Mouse (Mus musculus) CH12.LX (cell line): ENCODE measurements around the gene Zswim7. TPM values are rescaled to one million over a fixed set of nuclear protein-coding genes. Genes with fewer than 3 reads are reported as not detected.

Experiments used
- DNase-seq: peaks from one replicate; pipeline ENCODE4 v3.0.0-alpha.2; 2013; ENCODE audit errors: extremely low read depth
- H3K27ac ChIP-seq: 2 replicates; pipeline ENCODE4 v1.5.1; 2012; ENCODE audit warnings: low read depth, mild to moderate bottlenecking, control low read depth, moderate library complexity; ENCODE audit not compliant: insufficient read depth
- H3K27me3 ChIP-seq: replicated peaks from 2 replicates; pipeline ENCODE3; 2012; ENCODE audit warnings: inconsistent platforms
- H3K36me3 ChIP-seq, 2 experiments: replicated peaks in 1 of 2; 2 replicates each; pipeline versions ENCODE3 to v1.6.1; 2012; ENCODE audit warnings: inconsistent platforms in 1 of 2, low read length in 1 of 2, mild to moderate bottlenecking in 1 of 2, mixed read lengths in 1 of 2, moderate library complexity in 1 of 2; ENCODE audit not compliant: control insufficient read depth in 1 of 2, insufficient read depth in 1 of 2
- H3K4me1 ChIP-seq, 2 experiments: 2 replicates each; pipeline ENCODE4 v1.6.1; 2012; ENCODE audit warnings: inconsistent platforms in 1 of 2, moderate library complexity in 1 of 2; ENCODE audit not compliant: insufficient read depth in 2 of 2, control insufficient read depth in 1 of 2
- H3K4me2 ChIP-seq: 2 replicates; pipeline ENCODE4 v1.6.1; 2012; ENCODE audit warnings: low read depth, mild to moderate bottlenecking, control low read depth; ENCODE audit not compliant: poor library complexity, insufficient read depth, severe bottlenecking
- H3K4me3 ChIP-seq, 3 experiments: fragments of 150-350 bp in 1 of 3; sonication (generic) in 1 of 3; replicated peaks in 1 of 3; 2 replicates each; pipeline versions ENCODE3 to v1.5.1; 2011 to 2012; ENCODE audit warnings: low read depth in 2 of 3, low read length in 2 of 3, mild to moderate bottlenecking in 2 of 3, moderate library complexity in 2 of 3, control low read depth in 1 of 3, improper control_type of control experiment in 1 of 3, inconsistent platforms in 1 of 3, mixed read lengths in 1 of 3; ENCODE audit not compliant: poor library complexity in 1 of 3
- H3K79me2 ChIP-seq: replicated peaks from 2 replicates; pipeline ENCODE4 v1.6.1; 2012; ENCODE audit warnings: mild to moderate bottlenecking, moderate library complexity; ENCODE audit not compliant: control insufficient read depth, poor library complexity, insufficient read depth, severe bottlenecking; ENCODE audit errors: extremely low read depth
- H3K9ac ChIP-seq: 2 replicates; pipeline ENCODE4 v1.6.1; 2012; ENCODE audit warnings: low read depth, mild to moderate bottlenecking, control low read depth, moderate library complexity; ENCODE audit not compliant: insufficient read depth
- H3K9me3 ChIP-seq: replicated peaks from 2 replicates; pipeline ENCODE3; 2012; ENCODE audit warnings: low read length, inconsistent platforms, mixed read lengths
- BHLHE40 ChIP-seq: IDR thresholded peaks from 2 replicates; pipeline ENCODE4 v1.6.1; 2011; ENCODE audit warnings: mild to moderate bottlenecking, low read depth, low read length, improper control_type of control experiment
- CHD2 ChIP-seq: IDR thresholded peaks from 2 replicates; pipeline ENCODE4 v1.6.1; 2011; ENCODE audit warnings: low read length, improper control_type of control experiment
- E2F4 ChIP-seq: IDR thresholded peaks from 2 replicates; pipeline ENCODE4 v1.6.1; 2011; ENCODE audit warnings: low read depth, low read length, improper control_type of control experiment; ENCODE audit not compliant: insufficient replicate concordance
- EP300 ChIP-seq: IDR thresholded peaks from 2 replicates; pipeline ENCODE4 v1.6.1; 2011; ENCODE audit warnings: low read length, improper control_type of control experiment
- HCFC1 ChIP-seq: IDR thresholded peaks from 2 replicates; pipeline ENCODE4 v1.6.1; 2012; ENCODE audit warnings: low read depth, mild to moderate bottlenecking, inconsistent platforms, low read length, improper control_type of control experiment
- IRF4 ChIP-seq: IDR thresholded peaks from 2 replicates; pipeline ENCODE4 v1.6.1; 2014; ENCODE audit warnings: low read depth, mild to moderate bottlenecking, inconsistent platforms, low read length, improper control_type of control experiment
- JUND ChIP-seq: conservative IDR thresholded peaks from 2 replicates; pipeline ENCODE4 v1.6.1; 2011; ENCODE audit warnings: low read depth, low read length, improper control_type of control experiment
- KAT2A ChIP-seq: IDR thresholded peaks from 2 replicates; pipeline ENCODE4 v1.6.1; 2012; ENCODE audit warnings: low read length, improper control_type of control experiment, inconsistent platforms; ENCODE audit not compliant: insufficient replicate concordance
- MAFK ChIP-seq: IDR thresholded peaks from 2 replicates; pipeline ENCODE4 v1.6.1; 2011; ENCODE audit warnings: low read length, improper control_type of control experiment; ENCODE audit not compliant: insufficient replicate concordance
- MAZ ChIP-seq: IDR thresholded peaks from 2 replicates; pipeline ENCODE4 v1.6.1; 2012; ENCODE audit warnings: low read depth, mild to moderate bottlenecking, inconsistent platforms, low read length, improper control_type of control experiment, moderate library complexity
- MXI1 ChIP-seq: IDR thresholded peaks from 2 replicates; pipeline ENCODE4 v1.6.1; 2011; ENCODE audit warnings: mild to moderate bottlenecking, low read depth, low read length, improper control_type of control experiment
- MYC ChIP-seq: IDR thresholded peaks from 2 replicates; pipeline ENCODE4 v1.6.1; 2011; ENCODE audit warnings: low read depth, mild to moderate bottlenecking, improper control_type of control experiment, low read length
- PAX5 ChIP-seq: IDR thresholded peaks from 2 replicates; pipeline ENCODE4 v1.6.1; 2012; ENCODE audit warnings: low read length, inconsistent platforms, mixed read lengths
- POLR2A ChIP-seq: IDR thresholded peaks from 2 replicates; pipeline ENCODE4 v1.6.1; 2011; ENCODE audit warnings: low read depth, mild to moderate bottlenecking, improper control_type of control experiment, low read length
- POLR2AphosphoS2 ChIP-seq: IDR thresholded peaks from 2 replicates; pipeline ENCODE4 v1.6.1; 2011; ENCODE audit warnings: low read depth, low read length, improper control_type of control experiment
- SMC3 ChIP-seq: IDR thresholded peaks from 2 replicates; pipeline ENCODE4 v1.6.1; 2011; ENCODE audit warnings: low read depth, low read length, improper control_type of control experiment
- TBP ChIP-seq: conservative IDR thresholded peaks from 2 replicates; pipeline ENCODE4 v1.6.1; 2011; ENCODE audit warnings: low read depth, low read length, improper control_type of control experiment
- TCF12 ChIP-seq: IDR thresholded peaks from 2 replicates; pipeline ENCODE4 v1.6.1; 2014; ENCODE audit warnings: low read depth, mild to moderate bottlenecking, inconsistent platforms, low read length, improper control_type of control experiment
- UBTF ChIP-seq: IDR thresholded peaks from 2 replicates; pipeline ENCODE4 v1.6.1; 2012; ENCODE audit warnings: low read depth, mild to moderate bottlenecking, inconsistent platforms, low read length, improper control_type of control experiment, moderate library complexity
- USF1 ChIP-seq: IDR thresholded peaks from 2 replicates; pipeline ENCODE4 v1.6.1; 2014; ENCODE audit warnings: low read depth, mild to moderate bottlenecking, inconsistent platforms, low read length, improper control_type of control experiment
- USF2 ChIP-seq: conservative IDR thresholded peaks from 2 replicates; pipeline ENCODE4 v1.6.1; 2011; ENCODE audit warnings: low read depth, low read length, improper control_type of control experiment
- ZC3H11A ChIP-seq: IDR thresholded peaks from 2 replicates; pipeline ENCODE4 v1.6.1; 2012; ENCODE audit warnings: low read depth, mild to moderate bottlenecking, inconsistent platforms, low read length, improper control_type of control experiment
- ZMIZ1 ChIP-seq: IDR thresholded peaks from 2 replicates; pipeline ENCODE4 v1.6.1; 2012; ENCODE audit warnings: low read depth, mild to moderate bottlenecking, inconsistent platforms, low read length, improper control_type of control experiment
- ZNF384 ChIP-seq: IDR thresholded peaks from 2 replicates; pipeline ENCODE4 v1.6.1; 2012; ENCODE audit warnings: low read depth, low read length, improper control_type of control experiment, inconsistent platforms
- dilution Hi-C: fragments of 300-500 bp; cut with MboI; formaldehyde crosslinking; loops from 2 replicates; pipeline ENCODE4 v1.14.3; 2020; ENCODE audit warnings: low sequenced_read_pairs; ENCODE audit not compliant: extremely low pct_unique_long_range_greater_than_20kb, extremely low pct_ligation_motif_present
- in situ Hi-C: fragments of 300-500 bp; cut with MboI; formaldehyde crosslinking; loops from 3 replicates; pipeline ENCODE4 v1.14.3; 2019; ENCODE audit warnings: low sequenced_read_pairs, low pct_ligation_motif_present, low pct_unique_long_range_greater_than_20kb, mixed read lengths
- polyA plus RNA-seq: library from polyadenylated mRNA; unstranded; fragments of >175 nt; gene quantifications from 2 replicates; pipeline ENCODE4 v1.2.1, GENCODE M21; 2012; ENCODE audit warnings: low read depth; ENCODE audit not compliant: insufficient read length
- total RNA-seq, 2 experiments: library from RNA; depleted of rRNA; stranded (reverse); fragments of 300-350 nt in 1 of 2; fragments of >200 nt in 1 of 2; gene quantifications; 2 replicates each; pipeline ENCODE4 v1.2.3; 2012 to 2014

The Zswim7 gene
- total and polyA plus RNA-seq, 3 experiments, result 44.2 to 62.5 (median 57.8) TPM

DNA sequence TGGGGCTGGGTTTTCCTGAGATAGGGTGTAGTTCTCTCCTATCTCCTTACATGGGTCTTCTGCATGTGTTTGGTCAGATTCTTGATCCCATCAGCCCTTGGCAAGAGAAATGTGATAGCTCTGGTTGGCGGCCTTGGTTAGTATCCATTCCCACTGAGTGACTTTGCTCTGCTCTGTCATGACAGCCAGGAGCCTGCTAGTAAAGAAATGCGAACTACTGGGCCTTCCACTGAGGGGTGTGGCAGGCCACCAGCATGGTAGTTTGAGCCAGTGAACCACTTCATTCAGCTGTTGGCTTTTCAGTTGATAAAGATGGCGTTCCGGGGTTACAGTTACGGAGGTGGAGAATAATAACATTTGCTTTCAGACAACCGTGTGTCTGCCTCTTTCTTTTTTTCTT, 17.7 kb upstream of the Zswim7 start:
- in situ Hi-C loops (no loop called here), dilution Hi-C loops (no loop called here)
- Histone ChIP-seq H3K4me3 (no peak overlapping the region), H3K36me3 (peaks cover 21 to 68% of the 10 kb centered on the region in 2 experiments), H3K27ac (no peak overlapping the region)
- no peak for DNase-seq
- TF ChIP-seq POLR2A (no peak), MYC (no peak)
- TF ChIP-seq, all 38 proteins: peak for 0
- peaks cover 0 to 3% of the 10 kb centered on the region in 2 experiments; a peak in 1 of 4 replicates for H3K4me1 ChIP-seq
- H3K9ac ChIP-seq, result no peak overlapping the region
- no peak overlapping the region for H3K4me2 ChIP-seq
- H3K9me3 ChIP-seq, result no peaks in the 10 kb centered on the region
- no peaks in the 10 kb centered on the region for H3K79me2 ChIP-seq
- no peaks in the 10 kb centered on the region for H3K27me3 ChIP-seq

DNA sequence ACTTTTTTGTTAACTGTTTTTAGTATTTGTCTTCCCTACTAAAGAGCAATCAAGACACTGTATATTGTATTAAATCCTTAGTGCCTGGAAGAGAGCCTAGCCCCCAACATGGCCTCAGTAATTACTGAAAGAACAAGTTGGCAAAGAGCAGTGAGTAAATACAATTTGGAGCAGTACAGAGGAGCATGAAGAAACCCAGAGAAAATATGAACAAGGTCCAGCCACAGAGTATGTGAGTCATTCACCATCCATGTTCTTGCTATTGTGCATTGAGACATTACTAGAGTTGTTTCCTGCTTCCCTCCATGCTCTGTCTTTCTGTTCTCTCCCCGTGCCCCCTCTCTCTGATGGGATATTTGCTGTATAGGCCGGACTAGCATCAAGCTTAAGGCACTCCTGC, 12.9 kb upstream of the Zswim7 start:
- dilution Hi-C loops, result no loop called here
- H3K4me3 ChIP-seq, result no peak overlapping the region
- no peak overlapping the region for H3K4me2 ChIP-seq
- no peak overlapping the region for H3K27ac ChIP-seq
- in situ Hi-C loops, result no loop called here
- no peaks in the 10 kb centered on the region for H3K27me3 ChIP-seq
- H3K36me3 ChIP-seq, result peaks cover 41 to 88% of the 10 kb centered on the region in 2 experiments
- no peaks in the 10 kb centered on the region for H3K4me1 ChIP-seq
- no peak for TF ChIP-seq ZNF384
- TF ChIP-seq BHLHE40, result no peak
- no peak for TF ChIP-seq MAZ
- TF ChIP-seq CHD2, result no peak
- no peak for TF ChIP-seq E2F4
- no peak for TF ChIP-seq ZMIZ1
- no peak for TF ChIP-seq IRF4
- DNase-seq, result no peak
- no peaks in the 10 kb centered on the region for H3K9me3 ChIP-seq
- H3K79me2 ChIP-seq, result no peaks in the 10 kb centered on the region
- no peak overlapping the region for H3K9ac ChIP-seq

DNA sequence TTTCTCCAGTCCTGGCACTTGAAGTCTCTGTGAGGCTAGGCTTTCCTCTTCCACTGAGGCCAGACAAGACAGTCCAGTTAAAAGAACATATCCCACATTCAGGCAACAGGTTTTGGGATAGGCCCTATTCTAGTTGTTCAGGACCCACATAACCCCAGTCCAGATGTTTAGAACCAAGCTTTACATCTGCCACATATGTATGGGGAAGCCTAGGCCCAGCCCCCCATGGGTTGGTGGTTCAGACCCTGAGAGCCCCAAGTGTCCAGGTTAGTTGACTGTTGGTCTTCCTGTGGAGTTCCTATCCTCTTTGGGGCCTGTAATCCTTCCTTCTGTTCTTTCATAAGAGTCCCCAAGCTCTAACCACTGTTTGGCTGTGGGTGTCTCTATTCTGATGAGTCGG, 6.5 kb upstream of the Zswim7 start:
- no peak overlapping the region for H3K4me3 ChIP-seq
- TF ChIP-seq ZMIZ1, result no peak
- TF ChIP-seq UBTF, result no peak
- TF ChIP-seq KAT2A, result no peak
- no peak for TF ChIP-seq USF2
- no peak for TF ChIP-seq TBP
- TF ChIP-seq PAX5, result no peak
- no peak for TF ChIP-seq MAFK
- TF ChIP-seq SMC3, result no peak
- no peak for TF ChIP-seq EP300
- TF ChIP-seq MYC, result no peak
- TF ChIP-seq JUND, result no peak
- TF ChIP-seq USF1, result no peak
- TF ChIP-seq ZC3H11A, result no peak
- no peak for TF ChIP-seq POLR2A
- TF ChIP-seq ZNF384, result no peak
- no peak for TF ChIP-seq POLR2AphosphoS2
- TF ChIP-seq MXI1, result no peak
- no peak for TF ChIP-seq HCFC1
- no peak for TF ChIP-seq TCF12
- DNase-seq, result no peak
- no peaks in the 10 kb centered on the region for H3K27me3 ChIP-seq
- no peaks in the 10 kb centered on the region for H3K9me3 ChIP-seq
- H3K4me1 ChIP-seq, result peaks cover 16 to 42% of the 10 kb centered on the region in 2 experiments
- dilution Hi-C loops, result no loop called here
- no peak overlapping the region for H3K9ac ChIP-seq
- H3K79me2 ChIP-seq, result no peaks in the 10 kb centered on the region
- peaks cover 37 to 77% of the 10 kb centered on the region in 2 experiments for H3K36me3 ChIP-seq
- in situ Hi-C loops, result no loop called here
- no peak overlapping the region for H3K4me2 ChIP-seq
- H3K27ac ChIP-seq, result no peak overlapping the region
